Mouse (Mus musculus) ES-E14 (cell line): Measurements from ENCODE around the gene Shroom3.

ENCODE experiments used
- CHD2 ChIP-seq: IDR thresholded peaks from 2 replicates; pipeline ENCODE4 v1.6.1; 2014; ENCODE audit warnings: mild to moderate bottlenecking, low read depth, low read length, inconsistent platforms
- HCFC1 ChIP-seq: IDR thresholded peaks from 2 replicates; pipeline ENCODE4 v1.6.1; 2012; ENCODE audit warnings: low read length, inconsistent platforms, borderline replicate concordance; ENCODE audit not compliant: insufficient read depth
- MAFK ChIP-seq: IDR thresholded peaks from 2 replicates; pipeline ENCODE4 v1.6.1; 2014; ENCODE audit warnings: mild to moderate bottlenecking, low read depth, low read length, inconsistent platforms; ENCODE audit not compliant: insufficient read depth
- ZC3H11A ChIP-seq: IDR thresholded peaks from 2 replicates; pipeline ENCODE4 v1.6.1; 2012; ENCODE audit warnings: low read depth, mild to moderate bottlenecking, inconsistent platforms, low read length, borderline replicate concordance
- ZNF384 ChIP-seq: IDR thresholded peaks from 2 replicates; pipeline ENCODE4 v1.6.1; 2012; ENCODE audit warnings: low read depth, low read length, inconsistent platforms

DNA sequence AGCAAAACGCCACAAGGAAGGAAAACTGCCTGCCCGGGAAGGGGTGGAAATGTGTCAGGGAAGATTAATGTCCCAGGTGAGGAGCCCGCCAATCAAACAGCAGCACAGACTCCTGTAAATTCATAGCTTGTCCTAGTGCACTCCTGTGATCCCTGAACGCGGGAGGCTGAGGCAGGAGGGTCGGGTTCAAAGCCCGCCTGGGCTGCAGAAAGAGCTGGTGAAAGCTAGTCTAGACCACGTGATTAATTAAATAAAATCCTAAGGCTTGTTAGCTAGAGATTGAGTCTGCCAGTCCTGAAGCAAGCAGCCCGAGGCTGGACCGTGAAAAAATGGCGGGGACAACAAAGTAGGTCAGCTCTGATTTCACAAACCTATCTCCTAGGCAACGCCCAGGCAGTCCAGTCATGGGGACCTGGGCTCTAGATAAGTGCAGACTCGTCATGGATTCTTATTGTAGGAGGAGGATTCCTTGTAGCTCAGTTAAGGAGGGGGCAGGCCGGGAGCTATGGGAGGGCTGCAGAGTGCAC is 322.6 kb downstream of the Shroom3 start:
- TF ChIP-seq HCFC1: no peak
- no peak for TF ChIP-seq ZNF384
- TF ChIP-seq MAFK: no peak
- TF ChIP-seq ZC3H11A: no peak
- TF ChIP-seq CHD2: no peak
